Mouse (Mus musculus) heart, adult 2 months (tissue): ENCODE measurements around the gene Trmt1l.

ENCODE experiments used
- CTCF ChIP-seq: fragments of 200-600 bp; IDR thresholded peaks from 2 replicates; pipeline ENCODE4 v1.8.1; 2022; ENCODE audit warnings: antibody characterized with exemption, mild to moderate bottlenecking, moderate library complexity
- POLR2A ChIP-seq: fragments of 200-500 bp; IDR thresholded peaks from 2 replicates; pipeline ENCODE4 v1.6.1; 2011; ENCODE audit warnings: mild to moderate bottlenecking, low read depth, low read length, control low read depth; ENCODE audit not compliant: insufficient read depth

DNA sequence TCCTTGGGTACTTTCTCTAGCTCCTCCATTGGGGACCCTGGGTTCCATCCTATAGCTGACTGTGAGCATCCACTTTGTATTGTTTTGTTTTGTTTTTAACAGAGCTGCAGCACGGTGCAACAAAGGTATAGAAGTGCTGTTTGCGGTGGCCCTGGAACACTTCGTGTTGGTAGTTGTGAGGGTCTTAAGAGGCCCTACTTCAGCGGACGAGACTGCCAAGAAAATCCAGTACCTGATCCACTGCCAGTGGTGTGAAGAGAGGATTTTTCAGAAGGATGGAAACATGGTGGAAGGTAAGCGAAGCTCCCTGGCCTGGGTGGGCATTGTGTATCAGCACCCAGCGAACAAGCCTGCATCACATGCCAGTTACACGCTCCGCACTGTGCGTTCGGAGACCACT, 23.6 kb downstream of the Trmt1l start:
- TF ChIP-seq CTCF (no peak), POLR2A (no peak)
